Mouse (Mus musculus): ENCODE data around the gene Pfdn2.
A peak's percentile ranks its signal among the peaks of the same experiment; 100 is the strongest.

Pfdn2 gene

GRCm38 (mm10) chr1:171356814-171357213, 11.3 kb downstream of the Pfdn2 start:
- no peak for DNase-seq (ENCODE audit: low spot score)

- DNase-seq (ENCODE audit: low spot score): no peak
Observed at GRCm38 (mm10) chr1:171358421-171358820, 13.0 kb downstream of the Pfdn2 start.

GRCm38 (mm10) chr1:171360253-171360652, 14.8 kb downstream of the Pfdn2 start:
- peak; percentile 59 for DNase-seq (ENCODE audit: low spot score)

- peak; percentile 92 for DNase-seq (ENCODE audit: low spot score)
Observed at GRCm38 (mm10) chr1:171360656-171361055, 15.2 kb downstream of the Pfdn2 start, which contains the start of gene Klhdc9. Gene Klhdc9, minus strand, starts transcription at chr1:171360798.

GRCm38 (mm10) chr1:171361106-171362103, 15.9 kb downstream of the Pfdn2 start:
- DNase-seq (ENCODE audit: low spot score): peak; percentile 77

GRCm38 (mm10) chr1:171365934-171366333, 20.5 kb downstream of the Pfdn2 start:
- no peak for DNase-seq (ENCODE audit: low spot score)

GRCm38 (mm10) chr1:171369845-171370556, 24.5 kb downstream of the Pfdn2 start, which contains the start of gene Nectin4:
Gene Nectin4, plus strand, starts transcription at chr1:171370099.
- DNase-seq (ENCODE audit: low spot score): no peak

- DNase-seq (ENCODE audit: low spot score): no peak
Observed at GRCm38 (mm10) chr1:171372880-171373279, 27.4 kb downstream of the Pfdn2 start.

GRCm38 (mm10) chr1:171373946-171374345, 28.5 kb downstream of the Pfdn2 start:
- no peak for DNase-seq (ENCODE audit: low spot score)

- DNase-seq (ENCODE audit: low spot score): no peak
Observed at GRCm38 (mm10) chr1:171375646-171376097, 30.2 kb downstream of the Pfdn2 start.

GRCm38 (mm10) chr1:171378298-171378697, 32.8 kb downstream of the Pfdn2 start:
- DNase-seq (ENCODE audit: low spot score): no peak

GRCm38 (mm10) chr1:171379935-171380599, 34.6 kb downstream of the Pfdn2 start:
- DNase-seq (ENCODE audit: low spot score): peak; percentile 84

GRCm38 (mm10) chr1:171382096-171382620, 36.7 kb downstream of the Pfdn2 start:
- DNase-seq (ENCODE audit: low spot score): no peak

- no peak for DNase-seq (ENCODE audit: low spot score)
Observed at GRCm38 (mm10) chr1:171384361-171384760, 38.9 kb downstream of the Pfdn2 start.

GRCm38 (mm10) chr1:171385171-171385570, 39.7 kb downstream of the Pfdn2 start:
- DNase-seq (ENCODE audit: low spot score): no peak

- DNase-seq (ENCODE audit: low spot score): no peak
Observed at GRCm38 (mm10) chr1:171387099-171387498, 41.6 kb downstream of the Pfdn2 start.

GRCm38 (mm10) chr1:171388376-171389102, 43.1 kb downstream of the Pfdn2 start, which contains the start of gene Arhgap30:
Gene Arhgap30, plus strand, starts transcription at chr1:171388954.
- no peak for DNase-seq (ENCODE audit: low spot score)

- DNase-seq (ENCODE audit: low spot score): no peak
Observed at GRCm38 (mm10) chr1:171390101-171390500, 44.6 kb downstream of the Pfdn2 start.

- DNase-seq (ENCODE audit: low spot score): no peak
Observed at GRCm38 (mm10) chr1:171401821-171402220, 56.4 kb downstream of the Pfdn2 start.

- no peak for DNase-seq (ENCODE audit: low spot score)
Observed at GRCm38 (mm10) chr1:171402991-171403390, 57.5 kb downstream of the Pfdn2 start.

- DNase-seq (ENCODE audit: low spot score): no peak
Observed at GRCm38 (mm10) chr1:171407263-171407662, 61.8 kb downstream of the Pfdn2 start.

Data from testis, postnatal 10 days (tissue).